In genomic region chr5:146806004-146806430, GRCm38 (mm10) we compare ENCODE assay signal across 20 mouse cellular contexts. TPM values are rescaled to one million over a fixed set of nuclear protein-coding genes. Genes with fewer than 3 reads are reported as not detected.
DNase-seq lines count a peak whose midpoint lies in the region; ATAC-seq and TF ChIP-seq lines count a peak whose summit lies in the region.
"Had no signal": no experiment of that assay in that cellular context is flagged by ENCODE, and none has a peak within 500 bp of the region (broad histone marks: within the 10 kb centered on the region; RNA-seq: fewer than 3 reads in every experiment).

No protein-coding gene starts in this region.

- H3K36me3 ChIP-seq in spleen, adult 2 months (ENCODE audit: control insufficient read depth, insufficient read depth, low read length), result no peaks in the 10 kb centered on the region
- no peaks in the 10 kb centered on the region for H3K36me3 ChIP-seq in splenic B cell, adult 2 months (ENCODE audit: control insufficient read depth, insufficient read depth, low read length, poor library complexity, severe bottlenecking)
- H3K36me3 ChIP-seq: embryonic facial prominence, embryonic 12.5 days; forebrain, embryonic 15.5 days; hindbrain, embryonic 12.5 days; neural tube, embryonic 13.5 days had no signal

- peak; percentile 91 for DNase-seq in heart, adult 11 months
- no peak for DNase-seq in heart, postnatal 10 days
- no peak for DNase-seq in spleen, adult 2 months (ENCODE audit: low read depth in 1 of 2, low spot score in 2 of 2)
- no peak for DNase-seq in spleen, adult 12 weeks (ENCODE audit: low spot score)
- peak; percentile 36 for DNase-seq in splenic B cell, adult 2 months (ENCODE audit: low read depth, low spot score)
- DNase-seq in left cerebral cortex, postnatal 10 days (ENCODE audit: extremely low spot score in 1 of 2, low spot score in 2 of 2), result no peak
- no peak for DNase-seq in embryo, embryonic 10 days (ENCODE audit: low spot score)
- DNase-seq: adrenal gland, postnatal 25 days; cerebellum, adult 8-10 months; gastrocnemius, postnatal 25 days; kidney, adult 8-10 months; kidney, postnatal 14 days; lung, adult 18-20 months; lung, postnatal 36 days; thymus, postnatal 25 days had no signal

- H3K4me3 ChIP-seq in spleen, adult 2 months (ENCODE audit: extremely low read depth, insufficient read depth, insufficient read length), result no peak overlapping the region
- H3K4me3 ChIP-seq: embryonic facial prominence, embryonic 12.5 days; forebrain, embryonic 15.5 days; hindbrain, embryonic 12.5 days; neural tube, embryonic 13.5 days had no signal

- H3K27me3 ChIP-seq in spleen, adult 2 months (ENCODE audit: control insufficient read depth, insufficient read depth, low read length), result no peaks in the 10 kb centered on the region
- H3K27me3 ChIP-seq in splenic B cell, adult 2 months (ENCODE audit: control insufficient read depth, insufficient read depth, low read length, poor library complexity, severe bottlenecking), result no peaks in the 10 kb centered on the region
- H3K27me3 ChIP-seq: embryonic facial prominence, embryonic 12.5 days; forebrain, embryonic 15.5 days; hindbrain, embryonic 12.5 days; neural tube, embryonic 13.5 days had no signal

- ATAC-seq in hematopoietic stem cell, adult 5-6 weeks (replicated peaks in 1 of 2; ENCODE audit: insufficient read depth in 1 of 2, low FRiP score in 2 of 2, low TSS enrichment in 1 of 2, low read depth in 1 of 2, poor library complexity in 2 of 2, severe bottlenecking in 2 of 2), result peak; percentile 54 to 55; a peak in 3 of 4 replicates
- ATAC-seq: forebrain, embryonic 15.5 days had no signal

- TF ChIP-seq POLR2A in spleen, adult 2 months (IDR thresholded peaks at IDR 0.05; ENCODE audit: low read depth, low read length), result no peak

- 9% methylated on average over 8 of the region's 8 CpGs for WGBS in spleen, adult 2 months

- peaks cover 6% of the 10 kb centered on the region; the same call in 1 of the 2 replicates for H3K4me1 ChIP-seq in spleen, adult 2 months (ENCODE audit: control insufficient read depth, insufficient read depth, insufficient read length)
- H3K4me1 ChIP-seq: forebrain, embryonic 15.5 days; hindbrain, embryonic 12.5 days; neural tube, embryonic 13.5 days had no signal

- intact Hi-C loops in heart, postnatal 10 days (cut with DNase I), result no loop called here
- intact Hi-C loops in left cerebral cortex, postnatal 10 days (cut with DNase I), result no loop called here

- no peak for TF ChIP-seq CTCF in spleen, adult 2 months (IDR thresholded peaks at IDR 0.05; ENCODE audit: extremely low read depth, insufficient read depth, insufficient read length, insufficient replicate concordance)

- peak overlapping the region; percentile 79 for H3K27ac ChIP-seq in spleen, adult 2 months (ENCODE audit: insufficient read depth, low read length)
- H3K27ac ChIP-seq: embryonic facial prominence, embryonic 12.5 days; forebrain, embryonic 15.5 days; hindbrain, embryonic 12.5 days; neural tube, embryonic 13.5 days had no signal

RNA-seq across cellular contexts. Expression of gene Usp12, which starts 11.2 kb away (rescaled TPM):
- total RNA-seq in heart, postnatal 10 days (2021), result 10 to 100 TPM; 17.4 to 20.5 TPM
- polyA plus RNA-seq in spleen, adult 2 months (2012; rRNA removed), result 14.0 and 14.3 TPM in 2 replicates
- total RNA-seq in hematopoietic stem cell, adult 5-6 weeks (2017), result 47.4 and 48.2 TPM in 2 replicates
- 10 to 100 TPM; 55.8 to 59.0 TPM for total RNA-seq in left cerebral cortex, postnatal 10 days (2021)

RNA-seq across cellular contexts. Expression of gene Rpl21, which starts 26.7 kb away (rescaled TPM):
- 100 to 1,000 TPM; 157 to 159 TPM for total RNA-seq in heart, postnatal 10 days (2021)
- 54.0 and 59.1 TPM in 2 replicates for polyA plus RNA-seq in spleen, adult 2 months (2012; rRNA removed)
- total RNA-seq in hematopoietic stem cell, adult 5-6 weeks (2017), result 2,651 and 2,978 TPM in 2 replicates
- total RNA-seq in left cerebral cortex, postnatal 10 days (2021), result 100 to 1,000 TPM; 183 to 190 TPM

RNA-seq across cellular contexts. Expression of gene Rasl11a, which starts 38.9 kb away (rescaled TPM):
- total RNA-seq in heart, postnatal 10 days (2021), result 1 to 10 TPM; 5.9 to 7.5 TPM
- polyA plus RNA-seq in spleen, adult 2 months (2012; rRNA removed), result 8.2 and 9.1 TPM in 2 replicates
- 1.5 and 16.3 TPM in 2 replicates for total RNA-seq in hematopoietic stem cell, adult 5-6 weeks (2017)
- total RNA-seq in left cerebral cortex, postnatal 10 days (2021), result 10 to 100 TPM in 1 of 2 experiments, 1 to 10 TPM in 1; 9.2 to 12.2 TPM

Comparison
In these comparisons a context has a peak if more than half of its experiments do, and no peak if none do; other contexts are left out.
1. DNase-seq: peak in heart, adult 11 months (single experiment) and splenic B cell, adult 2 months (single experiment); none in heart, postnatal 10 days (0 of 2), spleen, adult 2 months (0 of 2), spleen, adult 12 weeks (single experiment), left cerebral cortex, postnatal 10 days (0 of 2) and embryo, embryonic 10 days (single experiment).
2. RNA of gene Rpl21, which starts 26.7 kb away (total RNA-seq): 2,651 to 2,978 TPM in hematopoietic stem cell, adult 5-6 weeks; 183 to 190 TPM in left cerebral cortex, postnatal 10 days and 157 to 159 TPM in heart, postnatal 10 days; every median in the first group is over 10 times any median in the second.